Mouse (Mus musculus): Measurements from ENCODE around the gene Shf.
A peak's percentile ranks its signal among the peaks of the same experiment; 100 is the strongest.

Gene Shf

GRCm38 (mm10) chr2:122368081-122368971 is 636 bp downstream of the Shf start:
- DNase-seq = peak; percentile 70 to 80

DNA sequence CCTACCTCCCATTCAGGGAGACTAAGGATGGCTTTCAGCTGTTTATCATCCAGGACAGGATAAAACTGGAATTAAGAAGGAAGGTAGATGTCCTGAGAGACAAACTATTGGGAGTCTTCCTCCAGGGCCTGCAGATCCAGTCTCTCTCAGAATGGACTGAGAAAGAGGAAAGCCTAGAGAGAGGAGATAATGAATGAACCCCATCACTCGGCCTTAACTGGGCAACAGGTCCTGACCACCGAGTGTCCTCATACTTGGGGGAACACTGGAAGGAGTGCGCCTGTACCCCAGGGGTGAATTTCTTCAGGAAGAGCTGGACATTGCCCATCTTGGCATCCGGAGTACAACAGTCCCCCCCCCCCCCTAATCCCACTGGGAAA is 1.3 kb downstream of the Shf start:
- no peak for DNase-seq

GRCm38 (mm10) chr2:122367181-122367580 is 1.8 kb downstream of the Shf start:
- no peak for DNase-seq

DNA sequence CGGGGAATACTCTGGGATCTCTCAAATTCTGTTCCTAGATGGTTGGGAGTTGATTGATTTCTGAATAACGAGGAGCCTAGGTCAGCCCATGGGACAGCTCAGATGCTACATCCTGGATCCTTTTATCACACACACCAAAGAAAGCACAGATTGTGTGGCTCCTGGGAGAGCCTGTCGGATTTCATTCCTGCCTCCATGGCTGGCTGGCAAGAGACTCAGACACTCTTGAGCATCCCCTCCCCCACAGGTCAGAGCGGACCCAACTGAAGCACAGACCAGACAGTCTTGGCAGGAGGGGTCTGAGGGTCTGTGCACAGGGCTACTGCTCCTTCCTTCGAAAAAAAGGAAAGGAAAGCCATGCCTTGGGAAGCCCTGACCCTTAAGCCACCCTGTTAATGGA is 2.3 kb downstream of the Shf start:
- no peak for DNase-seq

DNA sequence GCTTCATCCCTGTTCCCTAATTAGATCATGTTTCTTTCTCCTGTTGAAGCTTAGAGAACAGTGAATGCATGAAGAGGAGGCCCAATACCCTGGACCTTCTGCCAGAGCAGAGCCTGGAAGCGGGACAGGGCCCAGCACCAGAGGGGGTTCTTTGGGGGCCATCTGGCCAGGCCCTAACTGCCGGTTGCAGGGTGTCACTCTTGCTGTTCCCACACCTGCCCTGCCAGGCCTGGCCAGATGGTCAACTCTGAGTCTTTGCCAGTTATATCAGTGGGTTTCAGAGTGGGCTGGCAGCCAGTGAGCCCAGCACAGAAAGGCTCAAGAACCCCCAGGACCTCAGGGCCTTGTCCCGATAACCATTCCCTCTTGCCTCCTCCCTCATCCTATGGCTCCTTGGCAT is 2.9 kb downstream of the Shf start:
- DNase-seq = no peak

DNA sequence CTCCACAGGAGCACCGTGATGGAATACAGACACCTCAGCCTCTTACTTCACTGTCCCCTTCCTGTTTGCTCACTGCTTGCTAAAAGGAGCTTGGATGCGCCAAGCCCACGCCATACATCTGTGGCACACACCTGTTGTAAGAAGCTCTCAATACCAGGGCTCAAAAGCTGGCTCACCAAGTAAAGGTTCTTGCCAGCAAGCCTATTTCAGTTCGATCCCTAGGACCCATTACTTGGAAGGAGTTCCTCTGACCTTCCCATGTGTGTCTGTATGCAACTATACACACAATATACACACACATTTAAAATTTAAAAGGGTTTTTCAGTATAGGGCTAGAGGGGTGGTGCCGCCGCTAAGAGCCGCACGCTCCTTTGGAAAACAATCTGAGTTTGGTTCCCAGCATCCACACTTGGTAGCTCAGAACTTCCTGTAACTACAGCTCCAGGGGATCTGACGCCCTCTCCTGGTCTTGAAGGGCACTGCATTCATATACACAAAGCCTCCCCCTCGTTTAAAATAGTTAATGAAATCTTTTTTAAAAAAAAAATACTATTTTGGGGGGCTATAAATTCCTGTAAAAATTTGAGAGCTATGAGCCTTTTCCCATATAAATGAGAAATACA is 3.6 kb downstream of the Shf start:
- DNase-seq = no peak

DNA sequence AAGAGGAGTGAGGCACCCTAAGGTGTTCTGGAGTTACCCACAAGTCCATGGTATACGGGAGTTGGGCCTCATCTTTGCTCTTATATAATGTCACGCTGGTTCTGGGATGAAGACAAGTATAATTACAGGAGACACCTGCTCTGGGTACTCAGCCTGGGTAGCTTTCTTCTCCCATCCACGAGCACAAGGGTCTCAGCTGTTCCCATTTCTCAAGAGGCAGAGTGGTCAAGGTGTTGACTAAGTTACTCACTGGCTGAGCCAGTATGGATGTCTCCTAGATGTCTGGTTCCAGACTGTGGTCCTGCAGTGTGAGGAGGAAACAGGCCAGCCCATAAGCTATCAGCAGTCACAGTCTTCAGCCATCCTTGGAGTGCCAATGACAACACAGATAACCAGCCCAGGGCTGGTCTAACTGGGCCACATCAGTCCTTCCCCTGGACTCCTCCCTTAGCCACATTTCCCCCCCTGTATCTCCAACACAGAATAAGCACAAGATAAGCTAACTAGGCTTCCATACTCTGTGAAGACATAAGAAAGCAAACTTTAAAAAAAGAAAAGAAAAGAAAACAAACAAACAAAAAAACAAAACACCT is 4.5 kb downstream of the Shf start:
- no peak for DNase-seq

- DNase-seq = no peak
Observed at GRCm38 (mm10) chr2:122362622-122363523, 6.1 kb downstream of the Shf start.

DNA sequence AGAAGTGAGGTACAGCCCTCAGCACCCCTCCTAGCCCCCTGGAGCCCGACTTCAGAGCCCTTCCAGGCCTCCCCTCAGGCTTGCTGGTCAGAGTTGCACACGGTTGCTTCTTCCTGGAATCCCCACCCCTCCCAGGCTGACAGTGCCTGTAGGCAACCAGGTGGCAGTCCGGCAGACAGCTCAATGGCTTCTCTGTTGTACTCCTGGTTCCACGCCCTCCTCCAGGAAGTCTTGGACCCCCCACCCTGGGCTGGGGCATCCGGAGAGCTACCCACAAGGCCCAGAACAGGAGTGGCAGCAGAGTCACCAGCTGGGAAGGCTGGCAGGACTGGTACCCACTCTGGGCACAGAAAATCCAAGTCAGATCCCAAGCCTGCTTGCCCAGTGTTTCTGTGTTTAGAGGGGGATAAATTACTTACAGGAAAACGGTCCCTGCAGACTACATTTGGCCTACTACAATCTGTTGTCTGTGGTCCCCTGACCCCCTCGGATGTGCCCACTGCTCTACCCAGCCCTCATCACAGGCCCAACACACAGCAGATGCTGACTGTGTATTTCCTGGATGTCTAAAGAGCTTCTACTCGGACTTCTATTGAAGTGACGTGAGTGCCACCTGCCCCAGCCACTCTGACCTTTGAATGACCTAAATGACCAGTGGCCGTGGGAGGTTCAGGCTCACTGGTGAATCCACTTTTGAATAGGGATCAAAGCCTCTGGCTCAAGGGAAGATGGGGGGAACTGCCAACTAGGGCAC is 6.9 kb downstream of the Shf start:
- no peak for DNase-seq

DNA sequence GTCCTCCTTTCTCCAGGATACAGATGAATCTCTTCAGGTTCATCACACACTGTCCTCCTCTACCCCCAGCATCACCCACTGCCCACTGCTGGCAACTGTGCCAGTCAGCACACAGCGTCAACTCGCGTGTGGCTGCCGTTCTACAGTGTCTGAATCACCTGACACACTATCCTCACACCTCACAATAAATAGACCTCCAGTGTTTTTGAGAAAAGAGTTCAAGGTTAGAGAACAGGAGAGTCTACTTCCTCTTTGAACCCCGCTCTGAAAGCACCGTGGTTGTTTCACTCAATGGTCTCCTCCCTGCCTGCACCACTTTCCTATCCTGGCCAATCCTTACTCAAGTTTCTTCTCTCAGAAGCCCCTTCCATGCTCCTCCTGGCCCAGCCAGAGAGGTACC is 7.8 kb downstream of the Shf start:
- DNase-seq = no peak

DNA sequence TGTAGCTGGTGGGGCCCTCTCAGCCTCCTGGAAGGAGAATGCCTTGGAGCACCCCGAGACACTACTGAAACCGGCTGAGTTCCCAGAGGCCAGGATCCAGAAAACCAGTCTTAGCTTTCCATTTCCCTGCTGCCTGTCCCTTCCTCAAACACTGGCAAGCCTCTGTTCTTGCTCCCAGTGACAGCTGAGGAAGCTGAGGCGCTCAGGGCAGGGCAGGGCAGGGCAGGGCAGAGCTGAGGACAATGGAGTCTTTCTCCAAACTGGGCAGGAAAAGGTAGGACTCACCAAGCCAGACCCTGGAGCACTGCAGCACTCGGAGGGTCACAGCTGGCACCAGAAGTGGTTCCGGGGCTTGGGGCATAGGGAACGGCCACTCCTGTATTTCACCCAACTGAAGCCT is 8.7 kb downstream of the Shf start:
- DNase-seq = no peak

DNA sequence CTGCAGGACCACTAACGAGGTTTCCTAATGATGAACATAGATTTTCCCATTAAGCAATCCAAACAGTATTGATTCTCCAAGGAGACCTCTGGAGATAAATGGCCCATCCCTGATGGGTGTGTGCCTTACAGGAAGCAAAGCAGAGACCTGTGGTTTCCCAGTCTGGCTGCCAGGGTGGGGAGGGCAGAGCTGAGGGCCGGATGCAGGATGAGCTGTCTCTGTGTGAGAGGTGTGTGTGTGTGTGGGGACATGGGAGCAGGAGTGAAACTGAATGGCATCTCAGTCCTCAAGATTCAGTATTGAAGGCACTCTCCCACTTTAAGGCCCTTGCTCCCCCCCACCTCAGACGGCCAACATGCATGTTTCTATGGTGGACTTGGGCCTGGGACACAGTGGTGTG is 12.8 kb downstream of the Shf start:
- no peak for DNase-seq

DNA sequence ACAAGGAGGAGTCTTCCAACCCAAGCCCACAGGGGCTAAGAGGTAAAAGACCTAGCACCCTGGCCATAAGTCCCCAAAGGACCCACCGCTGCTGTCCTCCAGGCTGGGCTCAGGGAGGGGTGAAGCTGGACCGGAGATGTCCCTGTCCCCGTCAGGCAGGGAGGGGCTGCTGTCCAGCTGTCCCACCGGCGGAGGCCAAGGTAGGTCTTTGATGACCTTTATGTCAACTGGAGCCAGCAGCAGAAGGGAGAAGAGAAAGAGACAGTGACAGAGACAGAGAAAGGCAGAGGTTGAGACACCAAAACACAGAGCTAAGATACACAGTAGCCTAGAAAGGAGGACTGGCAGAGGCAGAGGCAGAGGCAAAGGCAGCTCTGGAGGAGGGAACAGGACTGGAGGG is 13.6 kb downstream of the Shf start:
- no peak for DNase-seq

DNA sequence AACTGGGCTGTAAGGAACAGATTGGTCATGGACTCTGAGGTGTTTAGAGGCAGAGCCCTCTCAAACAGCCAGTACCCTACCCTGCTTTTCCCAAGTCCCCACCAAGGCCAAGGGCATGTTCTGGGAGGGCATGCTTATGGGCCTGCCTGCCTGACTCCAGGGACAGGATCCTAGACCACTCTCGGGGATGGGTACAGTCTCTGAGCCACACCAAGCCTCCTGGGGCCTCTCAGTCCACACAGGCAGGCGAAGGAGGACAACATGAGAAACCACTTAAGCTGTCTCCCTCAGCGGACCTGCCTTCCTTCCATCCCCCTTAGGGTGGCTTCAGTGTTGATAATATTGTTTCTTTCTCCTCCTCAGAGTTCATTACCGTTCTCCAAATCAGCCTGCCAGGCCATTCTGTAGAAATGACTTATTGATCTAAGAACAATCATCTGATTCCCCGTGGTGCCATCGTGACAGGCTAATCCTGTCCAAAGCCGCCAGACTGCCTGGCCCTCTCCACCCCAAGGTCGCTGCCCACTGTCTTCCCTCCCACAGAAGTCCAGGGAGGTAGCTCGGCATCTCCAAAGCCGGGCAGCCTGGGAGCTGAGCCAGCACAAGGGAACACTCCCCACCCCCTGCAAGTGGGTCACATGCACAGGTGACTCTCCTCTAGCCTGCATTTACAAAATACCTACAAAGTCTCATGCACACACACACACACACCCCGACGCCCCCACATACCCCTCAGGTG is 14.6 kb downstream of the Shf start:
- DNase-seq = peak in 1 of 2 experiments; percentile 32

- DNase-seq = no peak
Observed at GRCm38 (mm10) chr2:122353765-122354164, 15.2 kb downstream of the Shf start.

- DNase-seq = no peak
Observed at GRCm38 (mm10) chr2:122352992-122353391, 16.0 kb downstream of the Shf start.

- peak; percentile 69 to 71 for DNase-seq
Observed at GRCm38 (mm10) chr2:122351931-122352329, 17.0 kb downstream of the Shf start.

GRCm38 (mm10) chr2:122351156-122351930 is 17.6 kb downstream of the Shf start:
- DNase-seq = no peak

- DNase-seq = peak in 1 of 2 experiments; percentile 53
Observed at GRCm38 (mm10) chr2:122349136-122349785, 19.7 kb downstream of the Shf start.

- peak; percentile 93 to 95 for DNase-seq
Observed at GRCm38 (mm10) chr2:122348531-122349131, 20.3 kb downstream of the Shf start.

Measured in kidney, postnatal 4 days (tissue).